Mouse (Mus musculus) C2C12 (cell line): ENCODE data around the gene Abtb1. TPM values are rescaled to one million over a fixed set of nuclear protein-coding genes. Genes with fewer than 3 reads are reported as not detected.

Experiments
- H3K27me3 ChIP-seq: one replicate; pipeline ENCODE4 v1.6.1; 2011; ENCODE audit not compliant: control insufficient read depth, insufficient read depth, insufficient read length
- H3K36me3 ChIP-seq: one replicate; pipeline ENCODE4 v1.6.1; 2011; ENCODE audit not compliant: control insufficient read depth, insufficient read depth
- H3K4me3 ChIP-seq: one replicate; pipeline ENCODE4 v1.5.1; 2011; ENCODE audit warnings: mild to moderate bottlenecking, control low read depth; ENCODE audit not compliant: poor library complexity, insufficient read depth, severe bottlenecking
- H3K79me2 ChIP-seq: one replicate; pipeline ENCODE4 v1.6.1; 2011; ENCODE audit not compliant: control insufficient read depth, insufficient read depth
- H3K79me3 ChIP-seq: one replicate; pipeline ENCODE4 v1.6.1; 2011; ENCODE audit warnings: low read depth, control low read depth
- H3ac ChIP-seq: one replicate; pipeline ENCODE3; 2011; ENCODE audit warnings: low read depth; ENCODE audit not compliant: control insufficient read depth, insufficient read length
- CEBPB ChIP-seq: IDR thresholded peaks from one replicate; pipeline ENCODE4 v1.6.1; 2011; ENCODE audit warnings: low read depth, mild to moderate bottlenecking, control low read depth, moderate library complexity
- CTCF ChIP-seq: IDR thresholded peaks from one replicate; pipeline ENCODE4 v1.5.1; 2011; ENCODE audit not compliant: control insufficient read depth, insufficient read depth, insufficient read length
- FOSL1 ChIP-seq: IDR thresholded peaks from one replicate; pipeline ENCODE4 v1.8.0; 2011; ENCODE audit warnings: mild to moderate bottlenecking, low read length; ENCODE audit not compliant: poor library complexity, insufficient read depth, severe bottlenecking
- MAX ChIP-seq: IDR thresholded peaks from one replicate; pipeline ENCODE4 v1.6.1; 2011; ENCODE audit warnings: mild to moderate bottlenecking, control low read depth
- MYOD1 ChIP-seq: IDR thresholded peaks from one replicate; pipeline ENCODE4 v1.6.1; 2011; ENCODE audit warnings: low read depth; ENCODE audit not compliant: control insufficient read depth, insufficient read length
- MYOG ChIP-seq: IDR thresholded peaks from one replicate; pipeline ENCODE4 v1.6.1; 2011; ENCODE audit not compliant: control insufficient read depth, insufficient read length; ENCODE audit errors: extremely low read depth
- USF1 ChIP-seq: IDR thresholded peaks from one replicate; pipeline ENCODE4 v1.6.1; 2011; ENCODE audit warnings: low read depth, mild to moderate bottlenecking, control low read depth, moderate library complexity
- polyA plus RNA-seq: library from polyadenylated mRNA; unstranded; fragments of >200 nt; fragmentation: generic; extraction: Trizol; gene quantifications from one replicate; pipeline ENCODE4 v1.2.1, GENCODE M21; 2012; ENCODE audit warnings: missing spikeins

The Abtb1 gene
- polyA plus RNA-seq, 1 experiment, result 6.7 TPM

- Histone ChIP-seq H3K79me2 (no peaks in the 10 kb centered on the region), H3K79me3 (no peaks in the 10 kb centered on the region), H3ac (no peak overlapping the region), H3K27me3 (peaks cover 13% of the 10 kb centered on the region), H3K4me3 (no peak overlapping the region), H3K36me3 (no peaks in the 10 kb centered on the region)
- TF ChIP-seq USF1 (no peak), MAX (no peak), MYOD1 (no peak), CEBPB (no peak), MYOG (no peak), FOSL1 (no peak), CTCF (no peak)
Observed at GRCm38 (mm10) chr6:88850034-88850433, 8.2 kb upstream of the Abtb1 start.

GRCm38 (mm10) chr6:88849270-88849669, 7.5 kb upstream of the Abtb1 start:
- Histone ChIP-seq H3K79me3 (no peaks in the 10 kb centered on the region), H3K4me3 (no peak overlapping the region), H3ac (no peak overlapping the region), H3K79me2 (no peaks in the 10 kb centered on the region), H3K27me3 (peaks cover 5% of the 10 kb centered on the region), H3K36me3 (no peaks in the 10 kb centered on the region)
- TF ChIP-seq CTCF (peak; percentile 63), USF1 (no peak)

GRCm38 (mm10) chr6:88847571-88847970, 5.8 kb upstream of the Abtb1 start:
- no peaks in the 10 kb centered on the region for H3K27me3 ChIP-seq
- no peaks in the 10 kb centered on the region for H3K79me2 ChIP-seq
- H3ac ChIP-seq, result no peak overlapping the region
- no peaks in the 10 kb centered on the region for H3K36me3 ChIP-seq
- no peak overlapping the region for H3K4me3 ChIP-seq
- TF ChIP-seq FOSL1, result no peak
- TF ChIP-seq MYOD1, result no peak
- TF ChIP-seq CTCF, result no peak
- H3K79me3 ChIP-seq, result no peaks in the 10 kb centered on the region

GRCm38 (mm10) chr6:88844901-88845565, 3.2 kb upstream of the Abtb1 start:
- Histone ChIP-seq H3ac (no peak overlapping the region), H3K36me3 (no peaks in the 10 kb centered on the region), H3K4me3 (no peak overlapping the region), H3K79me3 (no peaks in the 10 kb centered on the region), H3K79me2 (no peaks in the 10 kb centered on the region), H3K27me3 (no peaks in the 10 kb centered on the region)
- TF ChIP-seq MYOD1 (no peak), CTCF (no peak), FOSL1 (no peak), USF1 (no peak), CEBPB (no peak), MYOG (no peak), MAX (no peak)

GRCm38 (mm10) chr6:88843781-88844725, 2.3 kb upstream of the Abtb1 start:
- Histone ChIP-seq H3K79me2 (no peaks in the 10 kb centered on the region), H3K27me3 (no peaks in the 10 kb centered on the region), H3K79me3 (no peaks in the 10 kb centered on the region), H3K36me3 (no peaks in the 10 kb centered on the region), H3ac (no peak overlapping the region), H3K4me3 (no peak overlapping the region)
- TF ChIP-seq USF1 (no peak), CTCF (no peak), MAX (no peak), MYOD1 (no peak), CEBPB (no peak), FOSL1 (no peak), MYOG (no peak)

GRCm38 (mm10) chr6:88843241-88843640, 1.5 kb upstream of the Abtb1 start:
- Histone ChIP-seq H3K79me3 (no peaks in the 10 kb centered on the region), H3ac (no peak overlapping the region), H3K4me3 (no peak overlapping the region), H3K79me2 (no peaks in the 10 kb centered on the region), H3K36me3 (no peaks in the 10 kb centered on the region), H3K27me3 (no peaks in the 10 kb centered on the region)
- TF ChIP-seq MAX (no peak), CTCF (no peak), MYOD1 (no peak), USF1 (no peak), MYOG (no peak), FOSL1 (no peak), CEBPB (no peak)
